Mouse (Mus musculus): Measurements from ENCODE around the gene Prkcb. TPM values are rescaled to one million over a fixed set of nuclear protein-coding genes. Genes with fewer than 3 reads are reported as not detected.

Prkcb gene
- polyA plus RNA-seq, 1 experiment from 2014 or later: 3.7 TPM

DNA sequence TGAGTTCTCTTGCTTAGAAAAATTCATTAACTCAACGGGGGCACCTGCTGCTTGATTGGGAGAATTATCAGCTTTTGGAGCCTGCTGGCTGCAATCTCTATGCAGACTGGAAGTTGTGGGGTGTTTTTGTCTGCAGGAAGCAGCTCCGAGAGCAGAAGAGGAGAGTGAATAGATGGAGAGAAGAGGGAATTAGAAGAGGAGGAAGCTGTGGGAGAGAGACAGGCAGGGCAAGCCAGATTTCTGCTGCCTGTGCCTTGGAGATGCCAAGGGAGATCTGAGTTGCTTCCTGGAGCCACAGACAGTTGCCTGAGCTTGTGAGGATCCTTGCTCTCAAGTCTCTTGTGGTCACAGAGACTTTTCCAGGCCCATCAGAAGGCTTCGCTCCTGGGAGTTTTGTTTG lies 53.3 kb downstream of the Prkcb start:
- peaks cover 5% of the 10 kb centered on the region; the same call in 1 of the 2 replicates for H3K27me3 ChIP-seq (ENCODE audit: low read depth, poor library complexity, severe bottlenecking)
- no peaks in the 10 kb centered on the region for H3K9me3 ChIP-seq (replicated peaks)
- no peaks in the 10 kb centered on the region; the same call in 1 of the 2 replicates for H3K4me1 ChIP-seq
- H3K36me3 ChIP-seq: no peaks in the 10 kb centered on the region
- 74% methylated on average over 3 of the region's 3 CpGs for WGBS
- no peak for DNase-seq (ENCODE audit: low spot score)
- no peak overlapping the region for H3K27ac ChIP-seq
- no peak overlapping the region for H3K4me3 ChIP-seq

- WGBS: 74% methylated on average over 7 of the region's 7 CpGs
Observed at GRCm38 (mm10) chr7:122344656-122345055, 56.1 kb downstream of the Prkcb start.

GRCm38 (mm10) chr7:122346251-122347242 lies 58.0 kb downstream of the Prkcb start:
- no peak for DNase-seq (ENCODE audit: low spot score)
- Histone ChIP-seq H3K27me3 (ENCODE audit: low read depth, poor library complexity, severe bottlenecking) (peaks cover 48% of the 10 kb centered on the region), H3K9me3 (replicated peaks) (no peaks in the 10 kb centered on the region), H3K27ac (no peak overlapping the region), H3K36me3 (no peaks in the 10 kb centered on the region), H3K4me1 (no peaks in the 10 kb centered on the region; the same call in 1 of the 2 replicates), H3K4me3 (no peak overlapping the region)
- WGBS: 69% methylated on average over 14 of the region's 14 CpGs

More at GRCm38 (mm10) chr7:122344656-122345055, 56.1 kb downstream of the Prkcb start:
- Histone ChIP-seq H3K4me3 (no peak overlapping the region), H3K36me3 (no peaks in the 10 kb centered on the region), H3K27ac (no peak overlapping the region), H3K27me3 (ENCODE audit: low read depth, poor library complexity, severe bottlenecking) (peaks cover 29% of the 10 kb centered on the region), H3K4me1 (no peaks in the 10 kb centered on the region; the same call in 1 of the 2 replicates), H3K9me3 (replicated peaks) (no peaks in the 10 kb centered on the region)
- DNase-seq (ENCODE audit: low spot score): no peak

- 88% methylated on average over 3 of the region's 3 CpGs for WGBS
- H3K4me1 ChIP-seq: peaks cover under 1% of the 10 kb centered on the region; the same call in 1 of the 2 replicates
- no peak overlapping the region for H3K4me3 ChIP-seq
- no peaks in the 10 kb centered on the region for H3K9me3 ChIP-seq (replicated peaks)
- no peak overlapping the region for H3K27ac ChIP-seq
- no peaks in the 10 kb centered on the region for H3K36me3 ChIP-seq
- DNase-seq (ENCODE audit: low spot score): no peak
- H3K27me3 ChIP-seq (ENCODE audit: low read depth, poor library complexity, severe bottlenecking): peaks cover 57% of the 10 kb centered on the region
Observed at GRCm38 (mm10) chr7:122347433-122347832, 58.9 kb downstream of the Prkcb start.

DNA sequence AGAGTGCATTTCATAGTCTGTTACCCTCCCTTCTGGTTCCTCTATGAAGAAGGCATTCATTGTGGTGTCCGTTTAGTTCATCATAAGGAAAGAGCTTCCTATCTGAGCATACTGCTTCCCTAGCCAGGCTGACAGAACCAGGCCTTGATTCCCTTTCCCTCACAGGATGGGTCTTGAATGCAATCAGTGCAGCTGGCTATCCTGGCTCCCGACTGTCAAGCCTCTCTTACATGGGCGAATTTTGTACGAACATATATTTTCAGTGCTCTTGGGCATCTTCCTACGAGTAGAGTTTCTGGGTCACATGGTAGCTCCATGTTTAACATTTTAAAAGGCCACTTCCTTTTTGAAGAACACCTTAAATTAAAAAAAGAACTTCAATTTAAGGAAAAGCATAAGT lies 61.4 kb downstream of the Prkcb start:
- no peaks in the 10 kb centered on the region for H3K36me3 ChIP-seq
- H3K4me1 ChIP-seq: peaks cover 11% of the 10 kb centered on the region; the same call in 1 of the 2 replicates
- no peak for DNase-seq (ENCODE audit: low spot score)
- H3K27ac ChIP-seq: no peak overlapping the region
- H3K27me3 ChIP-seq (ENCODE audit: low read depth, poor library complexity, severe bottlenecking): peaks cover 60% of the 10 kb centered on the region
- no peak overlapping the region for H3K4me3 ChIP-seq
- H3K9me3 ChIP-seq (replicated peaks): no peaks in the 10 kb centered on the region
- 91% methylated on average over 5 of the region's 5 CpGs for WGBS

DNA sequence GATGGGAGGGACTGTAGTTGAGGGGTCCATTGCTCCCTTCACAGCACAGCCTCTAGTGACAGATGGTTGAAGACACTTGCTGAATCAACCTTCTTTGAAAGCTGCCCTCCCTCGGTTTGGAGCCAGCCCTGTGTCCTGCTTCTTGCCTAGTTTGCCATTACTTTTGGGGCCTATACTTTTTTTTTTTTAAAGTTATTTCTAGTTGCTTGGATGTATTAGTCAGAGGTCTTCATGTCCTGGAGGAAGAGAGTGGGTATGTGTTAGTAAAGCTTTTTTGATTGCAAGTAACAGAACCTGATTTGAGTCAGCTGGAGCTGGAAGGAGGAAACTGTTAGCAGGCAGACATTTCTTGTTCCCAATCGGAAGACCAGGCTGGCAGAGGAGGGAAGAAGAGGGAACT lies 62.2 kb downstream of the Prkcb start:
- no peaks in the 10 kb centered on the region for H3K9me3 ChIP-seq (replicated peaks)
- H3K36me3 ChIP-seq: no peaks in the 10 kb centered on the region
- H3K4me3 ChIP-seq: no peak overlapping the region
- 81% methylated on average over 2 of the region's 2 CpGs for WGBS
- H3K4me1 ChIP-seq: peaks cover 11% of the 10 kb centered on the region; the same call in 1 of the 2 replicates
- no peak for DNase-seq (ENCODE audit: low spot score)
- H3K27ac ChIP-seq: no peak overlapping the region
- peaks cover 68% of the 10 kb centered on the region for H3K27me3 ChIP-seq (ENCODE audit: low read depth, poor library complexity, severe bottlenecking)

- WGBS: 87% methylated on average over 4 of the region's 4 CpGs
- Histone ChIP-seq H3K9me3 (replicated peaks) (no peaks in the 10 kb centered on the region), H3K36me3 (no peaks in the 10 kb centered on the region), H3K4me1 (peaks cover 11% of the 10 kb centered on the region; the same call in 1 of the 2 replicates), H3K27ac (no peak overlapping the region), H3K27me3 (ENCODE audit: low read depth, poor library complexity, severe bottlenecking) (peaks cover 77% of the 10 kb centered on the region), H3K4me3 (no peak overlapping the region)
- DNase-seq (ENCODE audit: low spot score): no peak
Observed at GRCm38 (mm10) chr7:122351816-122352215, 63.3 kb downstream of the Prkcb start.

- Histone ChIP-seq H3K4me1 (peaks cover 11% of the 10 kb centered on the region; the same call in 1 of the 2 replicates), H3K27me3 (ENCODE audit: low read depth, poor library complexity, severe bottlenecking) (peaks cover 77% of the 10 kb centered on the region), H3K27ac (no peak overlapping the region), H3K9me3 (replicated peaks) (no peaks in the 10 kb centered on the region), H3K36me3 (no peaks in the 10 kb centered on the region), H3K4me3 (no peak overlapping the region)
- DNase-seq (ENCODE audit: low spot score): no peak
- WGBS: 82% methylated on average over 12 of the region's 12 CpGs
Observed at GRCm38 (mm10) chr7:122352566-122353277, 64.2 kb downstream of the Prkcb start.

GRCm38 (mm10) chr7:122353329-122353728 lies 64.8 kb downstream of the Prkcb start:
- Histone ChIP-seq H3K36me3 (no peaks in the 10 kb centered on the region), H3K4me3 (no peak overlapping the region), H3K27me3 (ENCODE audit: low read depth, poor library complexity, severe bottlenecking) (peaks cover 80% of the 10 kb centered on the region), H3K9me3 (replicated peaks) (no peaks in the 10 kb centered on the region), H3K4me1 (peaks cover 11% of the 10 kb centered on the region; the same call in 1 of the 2 replicates), H3K27ac (no peak overlapping the region)
- WGBS: 58% methylated on average over 4 of the region's 4 CpGs
- DNase-seq (ENCODE audit: low spot score): no peak

- no peak overlapping the region for H3K27ac ChIP-seq
- WGBS: 63% methylated on average over 2 of the region's 2 CpGs
- no peaks in the 10 kb centered on the region for H3K36me3 ChIP-seq
- DNase-seq (ENCODE audit: low spot score): no peak
- no peaks in the 10 kb centered on the region for H3K9me3 ChIP-seq (replicated peaks)
- peaks cover 48% of the 10 kb centered on the region for H3K27me3 ChIP-seq (ENCODE audit: low read depth, poor library complexity, severe bottlenecking)
- H3K4me1 ChIP-seq: peaks cover 11% of the 10 kb centered on the region; the same call in 1 of the 2 replicates
- H3K4me3 ChIP-seq: no peak overlapping the region
Observed at GRCm38 (mm10) chr7:122356941-122357340, 68.4 kb downstream of the Prkcb start.

DNA sequence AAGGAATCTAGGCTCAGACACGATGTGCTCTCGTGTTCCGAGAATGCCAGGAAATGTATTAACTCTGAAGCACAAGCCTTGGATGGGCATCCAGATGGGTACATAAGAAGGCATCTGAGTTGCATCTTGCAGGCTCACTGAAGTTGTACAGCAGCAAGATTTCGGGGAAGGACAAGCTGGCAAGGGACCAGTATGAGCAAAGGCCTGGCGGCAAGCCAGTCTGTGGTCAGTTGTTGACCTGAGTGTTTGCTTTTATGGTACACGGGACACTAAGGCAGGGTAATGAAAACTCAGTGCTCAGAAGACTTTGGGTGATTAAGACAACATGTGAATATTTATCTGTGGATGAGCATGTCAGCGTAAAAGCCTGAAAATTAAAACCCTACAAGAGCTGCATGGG lies 69.3 kb downstream of the Prkcb start:
- Histone ChIP-seq H3K9me3 (replicated peaks) (no peaks in the 10 kb centered on the region), H3K4me3 (no peak overlapping the region), H3K36me3 (no peaks in the 10 kb centered on the region), H3K27me3 (ENCODE audit: low read depth, poor library complexity, severe bottlenecking) (peaks cover 40% of the 10 kb centered on the region), H3K27ac (no peak overlapping the region), H3K4me1 (peaks cover 6% of the 10 kb centered on the region; the same call in 1 of the 2 replicates)
- DNase-seq (ENCODE audit: low spot score): no peak
- WGBS: 93% methylated on average over 7 of the region's 7 CpGs

GRCm38 (mm10) chr7:122366635-122367034 lies 78.1 kb downstream of the Prkcb start:
- 83% methylated on average over 1 of the region's 1 CpGs for WGBS
- Histone ChIP-seq H3K4me3 (no peak overlapping the region), H3K4me1 (no peaks in the 10 kb centered on the region), H3K36me3 (no peaks in the 10 kb centered on the region), H3K27ac (no peak overlapping the region), H3K27me3 (ENCODE audit: low read depth, poor library complexity, severe bottlenecking) (no peaks in the 10 kb centered on the region), H3K9me3 (replicated peaks) (no peaks in the 10 kb centered on the region)
- no peak for DNase-seq (ENCODE audit: low spot score)

Measured in limb, embryonic 10.5 days (tissue).